Mouse (Mus musculus) heart, embryonic 10.5 days (tissue): ENCODE results near the gene Ube2n. TPM values are rescaled to one million over a fixed set of nuclear protein-coding genes. Genes with fewer than 3 reads are reported as not detected.
"Not testable (repeated sequence)": the region's sequence is repeated elsewhere in the genome, so short reads cannot be mapped to it uniquely, and the experiment has no call there.

Source experiments
- DNase-seq: peaks from one replicate; pipeline ENCODE4 v3.0.0-alpha.2; 2017; ENCODE audit warnings: low spot score
- H3K27ac ChIP-seq: fragments of 300-500 bp; sonication (generic); 2 replicates; pipeline ENCODE4 v1.5.1; 2016; ENCODE audit warnings: mild to moderate bottlenecking
- H3K27me3 ChIP-seq: fragments of 300-500 bp; sonication (generic); 2 replicates; pipeline ENCODE4 v1.6.1; 2016; ENCODE audit warnings: mild to moderate bottlenecking; ENCODE audit not compliant: poor library complexity, insufficient read depth, severe bottlenecking
- H3K36me3 ChIP-seq: fragments of 300-500 bp; sonication (generic); 2 replicates; pipeline ENCODE4 v1.6.1; 2016; ENCODE audit warnings: mild to moderate bottlenecking, moderate library complexity
- H3K4me1 ChIP-seq: fragments of 300-500 bp; sonication (generic); 2 replicates; pipeline ENCODE4 v1.6.1; 2016; ENCODE audit warnings: mild to moderate bottlenecking
- H3K4me3 ChIP-seq: fragments of 300-500 bp; sonication (generic); 2 replicates; pipeline ENCODE4 v1.5.1; 2016; ENCODE audit warnings: mild to moderate bottlenecking, moderate library complexity
- H3K9me3 ChIP-seq: fragments of 300-500 bp; sonication (generic); 2 replicates; pipeline ENCODE4 v1.6.1; 2016; ENCODE audit warnings: mild to moderate bottlenecking, moderate library complexity
- WGBS: fragments of 180-500 bp; shearing (Covaris S2); methylation state at CpG from one replicate; pipeline ENCODE4 v1.1.7; 2016; 5-methylcytosine and 5-hydroxymethylcytosine counted together
- polyA plus RNA-seq: library from polyadenylated mRNA; unstranded; fragments of >200 nt; fragmentation: Nextera tagmentation; extraction: Ambion mirVana; gene quantifications from 2 replicates; pipeline ENCODE4 v1.2.1, GENCODE M21; 2016

The Ube2n gene
- polyA plus RNA-seq, 1 experiment from 2014 or later = 389 TPM

GRCm38 (mm10) chr10:95549080-95549479, 34.1 kb downstream of the Ube2n start:
- not testable (repeated sequence) for H3K27me3 ChIP-seq, H3K27ac ChIP-seq, H3K4me3 ChIP-seq, H3K9me3 ChIP-seq, DNase-seq, H3K4me1 ChIP-seq
- 61% methylated on average over 5 of the region's 5 CpGs for WGBS
- peaks cover 71% of the 10 kb centered on the region for H3K36me3 ChIP-seq

- Histone ChIP-seq H3K9me3 (no peaks in the 10 kb centered on the region), H3K27ac (no peak overlapping the region), H3K4me3 (no peak overlapping the region), H3K27me3 (no peaks in the 10 kb centered on the region), H3K4me1 (0 out of 2 replicates have a peak, but pooled peaks cover 12% of the 10 kb centered on the region), H3K36me3 (peaks cover 68% of the 10 kb centered on the region)
- 61% methylated on average over 1 of the region's 1 CpGs for WGBS
- no peak for DNase-seq
These were observed 35.6 kb downstream of the Ube2n start for GRCm38 (mm10) chr10:95550506-95550905.

GRCm38 (mm10) chr10:95551752-95552151, 36.8 kb downstream of the Ube2n start:
- no peak overlapping the region for H3K27ac ChIP-seq
- H3K27me3 ChIP-seq = no peaks in the 10 kb centered on the region
- H3K4me3 ChIP-seq = no peak overlapping the region
- DNase-seq = no peak
- H3K4me1 ChIP-seq = peaks cover 24% of the 10 kb centered on the region
- no peaks in the 10 kb centered on the region for H3K9me3 ChIP-seq
- peaks cover 61% of the 10 kb centered on the region for H3K36me3 ChIP-seq

GRCm38 (mm10) chr10:95552326-95552725, 37.4 kb downstream of the Ube2n start:
- H3K4me3 ChIP-seq = no peak overlapping the region
- 69% methylated on average over 3 of the region's 3 CpGs for WGBS
- H3K9me3 ChIP-seq = no peaks in the 10 kb centered on the region
- no peak overlapping the region for H3K27ac ChIP-seq
- H3K27me3 ChIP-seq = no peaks in the 10 kb centered on the region
- H3K36me3 ChIP-seq = peaks cover 59% of the 10 kb centered on the region
- peaks cover 26% of the 10 kb centered on the region for H3K4me1 ChIP-seq
- DNase-seq = no peak

GRCm38 (mm10) chr10:95555866-95556265, 40.9 kb downstream of the Ube2n start:
- 83% methylated on average over 11 of the region's 11 CpGs for WGBS
- Histone ChIP-seq H3K4me1 (peaks cover 45% of the 10 kb centered on the region), H3K36me3 (peaks cover 46% of the 10 kb centered on the region), H3K27me3 (no peaks in the 10 kb centered on the region), H3K9me3 (no peaks in the 10 kb centered on the region), H3K4me3 (no peak overlapping the region), H3K27ac (no peak overlapping the region)
- DNase-seq = no peak

GRCm38 (mm10) chr10:95557337-95557828, 42.4 kb downstream of the Ube2n start:
- H3K36me3 ChIP-seq = peaks cover 35% of the 10 kb centered on the region
- WGBS = 85% methylated on average over 5 of the region's 5 CpGs

GRCm38 (mm10) chr10:95559426-95559825, 44.5 kb downstream of the Ube2n start:
- H3K4me1 ChIP-seq = peaks cover 48% of the 10 kb centered on the region
- H3K27me3 ChIP-seq = no peaks in the 10 kb centered on the region
- no peaks in the 10 kb centered on the region for H3K9me3 ChIP-seq
- H3K36me3 ChIP-seq = peaks cover 26% of the 10 kb centered on the region; the same call in 1 of the 2 replicates
- peak; percentile 65 for DNase-seq
- H3K4me3 ChIP-seq = peak overlapping the region; percentile 8; the same call in 1 of the 2 replicates
- no peak overlapping the region for H3K27ac ChIP-seq
- WGBS = 64% methylated on average over 7 of the region's 7 CpGs

More at GRCm38 (mm10) chr10:95557337-95557828, 42.4 kb downstream of the Ube2n start:
- Histone ChIP-seq H3K27ac (no peak overlapping the region), H3K27me3 (no peaks in the 10 kb centered on the region), H3K4me1 (peaks cover 51% of the 10 kb centered on the region), H3K4me3 (no peak overlapping the region), H3K9me3 (no peaks in the 10 kb centered on the region)
- no peak for DNase-seq

GRCm38 (mm10) chr10:95560394-95560983, 45.5 kb downstream of the Ube2n start:
- H3K4me3 ChIP-seq = peak overlapping the region; percentile 25; the same call in 1 of the 2 replicates
- peaks cover 19% of the 10 kb centered on the region; the same call in 1 of the 2 replicates for H3K36me3 ChIP-seq
- H3K4me1 ChIP-seq = peaks cover 53% of the 10 kb centered on the region
- peak; percentile 51 for DNase-seq
- WGBS = 80% methylated on average over 9 of the region's 9 CpGs
- H3K27me3 ChIP-seq = no peaks in the 10 kb centered on the region
- H3K9me3 ChIP-seq = no peaks in the 10 kb centered on the region
- H3K27ac ChIP-seq = peak overlapping the region; percentile 64

GRCm38 (mm10) chr10:95561616-95562015, 46.7 kb downstream of the Ube2n start:
- H3K4me3 ChIP-seq = peak overlapping the region; percentile 89
- DNase-seq = no peak
- 59% methylated on average over 7 of the region's 7 CpGs for WGBS
- peak overlapping the region; percentile 98 for H3K27ac ChIP-seq
- no peaks in the 10 kb centered on the region for H3K9me3 ChIP-seq
- H3K27me3 ChIP-seq = no peaks in the 10 kb centered on the region
- H3K4me1 ChIP-seq = peaks cover 44% of the 10 kb centered on the region
- H3K36me3 ChIP-seq = peaks cover 18% of the 10 kb centered on the region; the same call in 1 of the 2 replicates

GRCm38 (mm10) chr10:95562395-95562794, 47.5 kb downstream of the Ube2n start:
- no peaks in the 10 kb centered on the region for H3K27me3 ChIP-seq
- no peak for DNase-seq
- peak overlapping the region; percentile 98 for H3K27ac ChIP-seq
- H3K9me3 ChIP-seq = no peaks in the 10 kb centered on the region
- peaks cover 17% of the 10 kb centered on the region; the same call in 1 of the 2 replicates for H3K36me3 ChIP-seq
- peak overlapping the region; percentile 89 for H3K4me3 ChIP-seq
- 8% methylated on average over 8 of the region's 8 CpGs for WGBS
- peaks cover 40% of the 10 kb centered on the region for H3K4me1 ChIP-seq

- peak overlapping the region; percentile 98 for H3K27ac ChIP-seq
- peak overlapping the region; percentile 89 for H3K4me3 ChIP-seq
- no peaks in the 10 kb centered on the region for H3K27me3 ChIP-seq
- H3K36me3 ChIP-seq = peaks cover 10% of the 10 kb centered on the region; the same call in 1 of the 2 replicates
- no peaks in the 10 kb centered on the region for H3K9me3 ChIP-seq
- DNase-seq = peak; percentile 84
- peaks cover 38% of the 10 kb centered on the region for H3K4me1 ChIP-seq
- under 1% methylated on average over 65 of the region's 65 CpGs for WGBS
These were observed 48.2 kb downstream of the Ube2n start for GRCm38 (mm10) chr10:95562859-95563841.

GRCm38 (mm10) chr10:95563851-95564845, 49.2 kb downstream of the Ube2n start, which contains the start of gene Nudt4:
Gene Nudt4 (minus strand): TSS chr10:95564146.
- H3K36me3 ChIP-seq = peaks cover 10% of the 10 kb centered on the region; the same call in 1 of the 2 replicates
- H3K27ac ChIP-seq = peak within 1 kb of the TSS; percentile 98
- DNase-seq = peak; percentile 94
- peak within 1 kb of the TSS; percentile 89 for H3K4me3 ChIP-seq
- no peaks in the 10 kb centered on the region for H3K27me3 ChIP-seq
- H3K9me3 ChIP-seq = no peaks in the 10 kb centered on the region
- peaks cover 34% of the 10 kb centered on the region for H3K4me1 ChIP-seq
- WGBS = 2% methylated on average over 78 of the region's 97 CpGs
